Mouse (Mus musculus) c-Kit-positive CD71-positive TER-119-negative erythroid progenitor cells, embryonic 14.5 days (primary cell): ENCODE measurements around the gene Gm13723.

ENCODE experiments used
- DNase-seq: peaks from one replicate; pipeline ENCODE4 v3.0.0-alpha.2; 2013; ENCODE audit warnings: low read depth

Gm13723 gene

GRCm38 (mm10) chr2:86874702-86875101 is at the start of gene Gm13723:
Gene Gm13723 (minus strand): TSS chr2:86874802.
- no peak for DNase-seq

- DNase-seq = no peak
Observed at GRCm38 (mm10) chr2:86905647-86906046, 31.0 kb upstream of the Gm13723 start.

- DNase-seq = no peak
Observed at GRCm38 (mm10) chr2:86892116-86892515, 17.5 kb upstream of the Gm13723 start, which contains the start of gene Olfr1097. Gene Olfr1097 (minus strand): TSS chr2:86892216.

GRCm38 (mm10) chr2:86851596-86851995 is 23.0 kb downstream of the Gm13723 start, which contains the start of gene Olfr1095:
Gene Olfr1095 (minus strand): TSS chr2:86851696.
- DNase-seq = no peak

GRCm38 (mm10) chr2:86824363-86824762 is 50.2 kb downstream of the Gm13723 start, which contains the start of gene Olfr1094:
Gene Olfr1094 (plus strand): TSS chr2:86824663.
- DNase-seq = no peak
